Mouse (Mus musculus) E14TG2a.4 (cell line): ENCODE results near the gene Gpr65.
"Not testable (repeated sequence)": the region's sequence is repeated elsewhere in the genome, so short reads cannot be mapped to it uniquely, and the experiment has no call there.

ENCODE experiments used
- H3K27me3 ChIP-seq: 2 replicates; pipeline ENCODE4 v1.6.1; 2014; ENCODE audit warnings: low read length, control low read depth; ENCODE audit not compliant: insufficient read depth
- H3K36me3 ChIP-seq: 2 replicates; pipeline ENCODE4 v1.6.1; 2014; ENCODE audit warnings: low read length, control low read depth; ENCODE audit not compliant: insufficient read depth
- H3K4me1 ChIP-seq: replicated peaks from 2 replicates; pipeline ENCODE4 v1.6.1; 2014; ENCODE audit warnings: low read depth, low read length, control low read depth
- H3K4me3 ChIP-seq: replicated peaks from 2 replicates; pipeline ENCODE4 v1.5.1; 2014; ENCODE audit warnings: mild to moderate bottlenecking, low read length
- H3K9me3 ChIP-seq: 2 replicates; pipeline ENCODE4 v1.6.1; 2014; ENCODE audit warnings: low read length, control low read depth
- CTCF ChIP-seq: conservative IDR thresholded peaks from 2 replicates; pipeline ENCODE4 v1.5.1; 2014; ENCODE audit warnings: low read length
- NANOG ChIP-seq: IDR thresholded peaks from 2 replicates; pipeline ENCODE4 v1.6.1; 2014; ENCODE audit warnings: borderline replicate concordance, low read length, mixed read lengths
- POU5F1 ChIP-seq: IDR thresholded peaks from 2 replicates; pipeline ENCODE4 v1.6.1; 2014; ENCODE audit warnings: low read length, borderline replicate concordance

Gene Gpr65

DNA sequence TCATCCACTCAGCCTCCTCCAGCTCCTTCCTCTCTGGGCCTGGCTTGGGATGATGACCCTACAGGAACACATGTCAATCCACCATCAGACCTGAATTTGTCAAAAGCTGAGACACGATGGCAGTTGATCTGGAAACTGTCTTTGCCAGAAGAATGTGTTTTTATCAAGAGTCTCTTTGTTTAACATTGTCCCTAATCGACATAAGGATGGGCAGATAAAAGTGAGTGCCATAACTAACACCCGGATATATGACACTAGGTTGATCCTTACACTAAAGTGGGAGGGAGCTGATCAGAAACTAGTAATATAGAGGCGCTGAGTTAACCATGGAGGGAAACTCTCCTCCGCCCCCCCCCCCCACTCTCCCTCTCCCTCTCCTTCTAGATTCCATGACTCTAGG lies 33.5 kb downstream of the Gpr65 start:
- Histone ChIP-seq H3K4me3 (no peak overlapping the region), H3K27me3 (no peaks in the 10 kb centered on the region), H3K9me3 (no peaks in the 10 kb centered on the region), H3K4me1 (0 out of 2 replicates have a peak, but pooled peaks cover 8% of the 10 kb centered on the region), H3K36me3 (no peaks in the 10 kb centered on the region)
- TF ChIP-seq NANOG (no peak), CTCF (no peak), POU5F1 (no peak)

DNA sequence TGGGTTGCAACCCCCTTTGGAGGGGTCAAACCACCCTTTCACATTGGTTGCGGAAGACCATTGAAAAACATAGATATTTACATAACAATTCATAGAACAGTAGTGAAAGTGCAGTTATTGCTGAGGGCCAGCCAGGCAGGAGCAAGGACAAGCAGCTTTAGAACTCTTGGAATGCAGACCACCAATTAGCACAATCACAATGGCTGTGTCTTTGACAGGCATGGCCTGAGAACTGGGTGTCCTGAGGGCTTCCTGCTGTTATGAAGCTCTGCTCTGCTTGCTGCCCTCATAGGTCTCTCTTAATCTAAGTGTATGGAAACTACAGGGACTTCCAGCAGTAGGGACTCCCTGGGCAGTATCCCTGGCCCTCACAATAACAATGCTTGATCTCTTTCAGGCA lies 34.6 kb downstream of the Gpr65 start:
- H3K4me3 ChIP-seq: no peak overlapping the region
- H3K36me3 ChIP-seq: no peaks in the 10 kb centered on the region
- H3K9me3 ChIP-seq: no peaks in the 10 kb centered on the region
- no peak for TF ChIP-seq CTCF
- no peak for TF ChIP-seq NANOG
- no peak for TF ChIP-seq POU5F1
- H3K27me3 ChIP-seq: no peaks in the 10 kb centered on the region
- H3K4me1 ChIP-seq: 0 out of 2 replicates have a peak, but pooled peaks cover 8% of the 10 kb centered on the region

DNA sequence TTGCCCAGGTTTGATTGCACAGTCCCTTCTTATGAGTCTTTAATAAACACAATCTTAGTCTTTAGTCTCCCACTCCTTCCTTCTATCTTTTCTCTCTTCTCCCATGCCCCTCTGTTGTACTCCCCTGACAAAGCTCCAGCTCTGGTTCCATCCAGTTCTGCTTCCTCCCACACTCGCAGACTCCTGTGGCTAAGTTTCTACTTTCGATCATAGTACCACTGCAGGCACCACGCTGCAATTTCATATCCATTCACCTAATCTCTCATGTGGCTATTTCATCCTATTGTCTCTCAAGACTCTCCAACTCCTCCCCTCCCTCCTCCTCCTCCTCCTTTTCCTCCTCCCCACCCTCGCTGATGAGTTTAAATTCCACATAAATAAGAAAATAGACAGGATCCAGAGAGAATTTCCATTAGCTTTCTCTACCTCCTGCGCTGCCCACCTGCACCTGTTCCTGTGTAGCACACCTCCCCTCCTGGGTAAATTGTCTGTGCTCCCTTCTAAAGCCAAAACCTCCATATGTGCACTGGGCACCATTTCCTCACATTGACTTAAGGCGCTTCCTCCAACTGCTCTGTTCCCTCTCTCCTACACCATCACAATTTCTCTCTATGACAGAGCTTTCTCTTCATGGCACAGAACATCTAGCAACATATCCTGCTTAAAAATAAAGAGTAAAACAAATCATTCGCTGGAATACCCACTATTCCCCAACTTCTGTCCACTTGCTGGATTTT lies 38.9 kb downstream of the Gpr65 start:
- H3K27me3 ChIP-seq: no peaks in the 10 kb centered on the region
- H3K36me3 ChIP-seq: no peaks in the 10 kb centered on the region
- TF ChIP-seq NANOG (no peak), POU5F1 (no peak), CTCF (no peak)
- no peaks in the 10 kb centered on the region for H3K9me3 ChIP-seq
- 0 out of 2 replicates have a peak, but pooled peaks cover 8% of the 10 kb centered on the region for H3K4me1 ChIP-seq
- no peak overlapping the region for H3K4me3 ChIP-seq

DNA sequence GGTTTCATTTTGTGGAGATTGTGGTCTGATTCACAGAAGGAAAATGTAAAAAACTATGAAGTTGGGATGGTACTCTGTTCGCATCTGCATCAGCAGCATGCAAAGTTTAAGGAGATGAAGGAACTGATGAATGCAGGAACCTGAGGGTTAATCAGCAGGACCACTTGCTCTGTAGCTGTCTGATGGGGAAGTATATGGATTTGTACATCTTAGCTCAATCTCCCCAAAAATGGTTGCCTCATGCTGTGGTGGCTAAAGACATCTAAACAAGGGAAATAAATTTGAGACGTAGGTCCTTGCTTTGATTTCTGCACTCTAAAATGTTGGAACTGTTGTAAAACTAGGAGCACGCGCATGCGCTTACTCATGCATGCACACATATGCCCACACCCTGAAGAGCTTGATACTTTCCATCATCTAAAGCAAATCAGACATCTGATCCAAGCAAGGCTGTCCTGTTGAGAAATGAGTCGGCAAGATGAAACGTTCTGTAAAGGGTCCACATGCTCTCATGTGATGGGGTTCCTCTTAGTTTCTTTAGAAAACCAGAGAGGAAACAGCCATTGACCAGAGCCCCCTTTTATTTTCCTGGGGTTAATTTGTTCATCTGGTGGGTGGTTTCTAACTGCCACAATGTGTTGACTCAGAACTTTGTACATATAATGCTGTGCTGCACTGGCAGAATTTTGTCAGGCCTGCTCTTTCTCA lies 43.1 kb downstream of the Gpr65 start:
- Histone ChIP-seq H3K36me3 (no peaks in the 10 kb centered on the region), H3K9me3 (no peaks in the 10 kb centered on the region), H3K4me3 (no peak overlapping the region), H3K27me3 (no peaks in the 10 kb centered on the region), H3K4me1 (no peaks in the 10 kb centered on the region)
- TF ChIP-seq NANOG (no peak), POU5F1 (no peak), CTCF (no peak)

DNA sequence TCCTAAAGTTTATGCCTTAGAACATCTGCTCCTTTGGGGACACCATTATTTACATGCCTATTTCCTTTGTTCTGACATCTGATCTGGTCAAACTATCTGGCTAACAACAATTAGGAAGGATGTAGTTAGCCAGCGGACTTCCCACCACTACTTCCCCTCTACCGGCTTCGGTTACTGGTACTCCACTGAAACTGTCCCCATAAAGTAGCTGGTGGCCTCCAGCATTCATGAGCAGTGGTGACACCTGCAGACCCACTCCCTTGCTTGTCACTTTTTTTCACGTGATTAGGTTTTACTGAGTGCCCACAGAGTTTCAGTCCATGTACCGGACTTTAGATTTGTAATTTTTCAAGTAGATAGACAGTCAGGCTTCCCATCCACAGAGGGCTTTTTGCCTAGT lies 47.5 kb downstream of the Gpr65 start:
- no peaks in the 10 kb centered on the region for H3K36me3 ChIP-seq
- TF ChIP-seq POU5F1 (no peak), NANOG (no peak), CTCF (no peak)
- H3K4me1 ChIP-seq: no peaks in the 10 kb centered on the region
- no peaks in the 10 kb centered on the region for H3K27me3 ChIP-seq
- H3K4me3 ChIP-seq: no peak overlapping the region
- H3K9me3 ChIP-seq: no peaks in the 10 kb centered on the region

DNA sequence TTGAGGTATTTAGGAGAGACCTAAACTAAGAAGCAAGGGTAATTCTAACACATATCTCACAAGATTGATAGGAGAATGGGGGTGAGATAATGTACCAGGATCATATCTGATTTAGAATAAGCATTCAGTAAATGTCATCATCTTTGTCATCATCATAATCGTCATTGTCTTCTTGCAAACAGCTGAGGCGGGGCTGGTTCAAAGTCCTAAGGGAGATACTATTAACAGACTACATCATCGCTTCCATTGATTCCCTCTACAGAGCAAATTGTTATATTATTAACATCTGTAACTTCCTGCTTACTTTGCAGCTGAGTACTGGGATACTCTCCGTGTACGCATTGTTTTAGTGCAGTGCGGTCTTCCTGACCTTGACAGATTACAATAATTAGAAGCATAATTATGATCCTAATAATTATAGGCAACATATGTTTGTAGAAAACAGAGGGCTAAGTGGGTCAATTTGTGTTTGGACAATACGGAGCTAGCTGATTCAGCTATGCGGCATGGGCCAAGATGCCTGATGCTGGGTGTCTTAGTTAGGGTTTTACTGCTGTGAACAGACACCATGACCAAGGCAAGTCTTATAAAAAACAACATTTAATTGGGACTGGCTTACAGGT lies 49.4 kb downstream of the Gpr65 start:
- TF ChIP-seq NANOG: no peak
- TF ChIP-seq POU5F1: no peak
- no peak for TF ChIP-seq CTCF
- no peaks in the 10 kb centered on the region for H3K36me3 ChIP-seq
- H3K27me3 ChIP-seq: no peaks in the 10 kb centered on the region
- H3K4me3 ChIP-seq: no peak overlapping the region
- H3K9me3 ChIP-seq: no peaks in the 10 kb centered on the region
- no peaks in the 10 kb centered on the region for H3K4me1 ChIP-seq

DNA sequence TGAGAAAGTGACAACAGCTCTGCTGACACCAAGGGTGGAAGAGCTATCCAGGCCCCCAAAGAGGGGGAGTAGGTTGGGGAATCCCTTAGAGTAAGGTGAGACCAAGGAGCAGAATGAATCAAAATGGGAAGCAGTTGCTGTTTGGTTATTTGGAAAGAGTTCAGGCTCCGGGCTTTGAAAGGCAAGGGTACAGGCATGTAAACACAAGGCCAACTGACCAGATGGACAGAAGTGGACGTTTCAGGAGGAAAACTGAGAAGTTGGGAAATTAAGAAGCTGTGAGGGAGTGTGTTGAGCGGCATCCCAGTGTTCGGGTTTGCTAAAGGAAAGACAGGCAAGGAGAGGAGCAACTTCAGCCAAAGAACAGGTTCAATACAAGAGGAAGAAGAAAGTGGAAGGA lies 54.0 kb downstream of the Gpr65 start:
- no peaks in the 10 kb centered on the region for H3K27me3 ChIP-seq
- no peak overlapping the region for H3K4me3 ChIP-seq
- no peaks in the 10 kb centered on the region for H3K36me3 ChIP-seq
- peaks cover 13% of the 10 kb centered on the region for H3K9me3 ChIP-seq
- H3K4me1 ChIP-seq: no peaks in the 10 kb centered on the region
- TF ChIP-seq POU5F1 (no peak), CTCF (no peak), NANOG (no peak)

DNA sequence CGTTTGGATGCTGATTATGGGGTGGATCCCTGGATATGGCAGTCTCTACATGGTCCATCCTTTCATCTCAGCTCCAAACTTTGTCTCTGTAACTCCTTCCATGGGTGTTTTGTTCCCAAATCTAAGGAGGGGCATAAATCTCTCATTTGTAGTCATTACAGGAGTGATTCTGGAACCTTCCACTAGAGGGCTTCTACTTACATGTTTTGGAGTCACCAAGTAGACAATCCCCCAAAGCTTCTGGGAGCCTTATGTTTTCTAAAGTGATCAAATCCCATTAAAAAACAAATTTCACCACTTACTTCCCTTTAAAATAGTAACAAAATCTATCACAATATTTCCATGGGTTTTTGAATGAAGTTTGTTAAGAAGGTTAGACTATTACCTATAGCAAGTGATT lies 55.7 kb downstream of the Gpr65 start:
- H3K4me3 ChIP-seq, H3K4me1 ChIP-seq, H3K36me3 ChIP-seq, H3K27me3 ChIP-seq: not testable (repeated sequence)
- H3K9me3 ChIP-seq: peaks cover 13% of the 10 kb centered on the region
- peak; percentile 19; the same call in 1 of the 2 replicates for TF ChIP-seq CTCF
